Mouse (Mus musculus): ENCODE data around the gene Pafah1b1.

Pafah1b1 gene

DNA sequence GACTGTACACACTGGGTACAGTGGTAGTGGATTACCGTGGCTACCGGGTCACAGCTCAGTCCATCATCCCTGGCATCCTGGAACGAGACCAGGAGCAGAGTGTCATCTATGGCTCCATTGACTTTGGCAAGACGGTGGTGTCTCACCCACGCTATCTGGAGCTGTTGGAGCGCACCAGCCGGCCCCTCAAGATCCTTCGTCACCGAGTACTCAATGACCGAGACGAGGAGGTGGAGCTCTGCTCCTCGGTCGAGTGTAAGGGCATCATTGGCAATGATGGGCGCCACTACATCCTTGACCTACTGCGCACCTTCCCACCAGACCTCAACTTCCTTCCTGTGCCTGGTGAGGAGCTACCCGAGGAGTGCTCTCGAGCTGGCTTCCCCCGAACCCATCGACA lies 62.8 kb downstream of the Pafah1b1 start:
- DNase-seq (ENCODE audit: low spot score), result no peak

GRCm38 (mm10) chr11:74660336-74660735 lies 64.1 kb downstream of the Pafah1b1 start:
- no peak for DNase-seq (ENCODE audit: low spot score)

DNA sequence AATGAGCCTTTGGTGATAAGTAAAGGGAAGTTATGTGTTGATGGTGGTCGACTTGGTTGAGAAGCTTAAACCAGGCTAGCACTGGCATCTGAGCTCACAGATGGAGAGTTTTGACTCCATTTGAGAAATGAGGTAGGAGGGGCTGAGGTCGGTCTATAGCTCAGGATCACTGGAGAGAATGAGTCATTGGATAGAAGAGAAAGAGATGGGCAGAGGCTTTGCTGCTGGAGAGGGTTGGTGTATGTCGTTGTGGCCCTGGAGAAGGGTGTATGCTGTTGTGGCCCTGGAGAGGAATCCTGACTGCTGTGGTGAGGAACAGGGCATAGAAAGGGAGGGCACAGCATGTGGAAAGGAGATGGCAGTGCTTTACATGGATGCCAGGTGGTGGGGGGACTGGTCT lies 68.5 kb downstream of the Pafah1b1 start:
- DNase-seq (ENCODE audit: low spot score), result no peak

DNA sequence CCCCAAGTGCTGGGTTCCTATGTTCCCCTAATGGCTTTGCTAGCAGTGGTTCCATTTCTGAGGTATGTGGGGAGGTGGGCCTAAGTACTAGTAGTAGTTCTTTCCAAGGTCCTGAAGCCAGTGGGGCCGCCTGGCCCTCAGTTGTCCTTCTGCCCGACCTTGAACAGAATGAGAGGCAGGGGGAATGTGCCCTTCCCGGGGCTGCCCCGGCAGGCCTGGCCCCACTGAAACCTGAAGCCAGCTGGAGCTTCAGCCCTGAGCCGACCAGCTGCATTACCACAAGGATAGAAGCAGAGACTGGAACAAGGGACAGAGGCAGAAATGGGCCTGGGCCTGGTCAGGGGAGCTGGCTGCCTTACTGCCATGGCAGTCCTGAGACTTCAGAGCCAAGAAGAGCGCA lies 71.1 kb downstream of the Pafah1b1 start:
- DNase-seq (ENCODE audit: low spot score), result no peak

DNA sequence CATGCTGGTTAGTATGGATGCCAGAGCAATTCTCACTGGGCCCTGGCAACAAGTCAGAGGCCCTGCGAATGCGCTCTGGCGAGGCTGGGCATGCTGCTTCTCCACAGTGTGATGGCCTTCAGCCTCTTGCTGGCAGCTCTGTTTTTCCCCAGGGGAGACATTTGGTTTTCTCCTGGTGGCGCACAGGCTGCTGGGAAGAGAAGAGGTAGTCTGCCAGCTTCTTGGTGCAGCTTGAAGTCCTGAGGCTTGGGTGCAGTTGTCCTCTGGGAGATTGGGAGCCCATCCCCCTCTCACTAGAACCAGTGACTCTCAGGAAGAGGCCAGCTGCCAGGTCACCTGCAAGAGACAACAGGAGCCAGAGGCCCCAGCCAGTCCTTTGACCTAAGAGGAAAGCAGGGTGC lies 71.7 kb downstream of the Pafah1b1 start:
- DNase-seq (ENCODE audit: low spot score), result no peak

DNA sequence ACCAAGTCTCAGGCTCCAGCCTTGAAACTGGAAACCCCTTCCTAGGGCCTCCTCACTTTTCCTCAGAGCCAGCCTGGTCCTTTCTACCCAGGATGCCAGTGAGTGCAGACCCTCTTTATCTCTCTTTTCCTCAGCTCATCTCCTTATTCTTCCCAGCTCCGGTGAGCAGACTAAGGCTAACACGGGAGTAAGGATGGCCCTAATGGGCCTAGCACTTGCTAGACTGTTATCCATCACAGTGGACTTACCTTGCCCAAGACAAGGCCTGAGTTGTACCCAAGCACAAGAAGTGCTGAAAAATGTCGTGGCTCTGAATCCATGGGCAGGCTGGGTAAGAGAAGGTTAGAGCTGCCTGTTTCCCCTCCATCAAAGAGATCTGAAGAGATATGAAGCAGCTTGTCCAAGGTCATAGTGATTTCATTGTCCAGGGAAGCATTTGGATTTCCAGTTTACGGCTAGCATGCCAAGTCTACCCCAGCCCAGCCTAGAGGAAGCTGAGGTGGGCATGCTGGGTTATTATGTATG lies 73.8 kb downstream of the Pafah1b1 start:
- DNase-seq (ENCODE audit: low spot score), result no peak

GRCm38 (mm10) chr11:74649647-74650551 lies 74.6 kb downstream of the Pafah1b1 start:
- no peak for DNase-seq (ENCODE audit: low spot score)

GRCm38 (mm10) chr11:74649095-74649646 lies 75.3 kb downstream of the Pafah1b1 start, which contains the start of gene Cluh:
Gene Cluh, plus strand, starts transcription at chr11:74649495.
- DNase-seq (ENCODE audit: low spot score), result peak; percentile 84

DNA sequence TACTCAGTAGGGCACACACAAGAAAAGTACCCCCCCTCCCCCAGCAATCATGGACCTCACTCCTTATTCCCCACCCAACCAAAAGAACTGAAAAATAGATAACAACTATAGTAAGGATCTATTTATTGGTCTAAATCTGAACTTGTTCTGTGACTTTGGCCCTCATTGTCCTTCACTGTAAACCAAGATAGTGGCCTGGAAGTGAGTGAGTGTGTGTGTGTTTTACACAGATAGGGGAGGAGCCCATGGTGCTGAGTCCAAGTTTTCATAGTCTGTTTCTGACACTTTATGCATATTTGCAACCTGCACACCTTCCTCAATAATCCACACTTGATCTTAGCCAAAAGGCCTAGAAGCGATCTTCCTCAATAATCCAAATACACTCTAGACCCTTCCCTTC lies 75.8 kb downstream of the Pafah1b1 start:
- no peak for DNase-seq (ENCODE audit: low spot score)

DNA sequence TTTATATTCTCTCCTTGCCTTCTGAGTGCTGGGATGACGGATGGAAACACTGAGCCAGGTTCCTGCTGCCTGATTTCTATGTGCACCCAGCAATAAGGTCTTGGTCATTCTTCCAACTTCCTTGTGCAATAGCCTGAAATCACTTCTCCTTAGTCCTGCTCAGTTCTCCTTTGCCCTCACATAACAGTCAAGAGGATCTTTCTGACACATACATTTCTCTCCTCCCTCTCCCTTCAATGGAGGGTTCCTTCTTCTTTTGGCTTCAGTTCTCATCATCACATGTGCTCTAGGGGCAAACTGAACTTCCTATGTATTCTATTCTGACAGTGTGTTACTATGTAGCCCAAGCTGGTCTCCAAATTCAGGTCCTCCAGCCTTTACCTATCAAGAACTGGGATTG lies 76.5 kb downstream of the Pafah1b1 start:
- DNase-seq (ENCODE audit: low spot score), result no peak

GRCm38 (mm10) chr11:74639628-74640027 lies 84.8 kb downstream of the Pafah1b1 start:
- DNase-seq (ENCODE audit: low spot score), result no peak

GRCm38 (mm10) chr11:74638791-74639411 lies 85.6 kb downstream of the Pafah1b1 start:
- no peak for DNase-seq (ENCODE audit: low spot score)

- no peak for DNase-seq (ENCODE audit: low spot score)
Measured at GRCm38 (mm10) chr11:74637971-74638790, 86.3 kb downstream of the Pafah1b1 start.

DNA sequence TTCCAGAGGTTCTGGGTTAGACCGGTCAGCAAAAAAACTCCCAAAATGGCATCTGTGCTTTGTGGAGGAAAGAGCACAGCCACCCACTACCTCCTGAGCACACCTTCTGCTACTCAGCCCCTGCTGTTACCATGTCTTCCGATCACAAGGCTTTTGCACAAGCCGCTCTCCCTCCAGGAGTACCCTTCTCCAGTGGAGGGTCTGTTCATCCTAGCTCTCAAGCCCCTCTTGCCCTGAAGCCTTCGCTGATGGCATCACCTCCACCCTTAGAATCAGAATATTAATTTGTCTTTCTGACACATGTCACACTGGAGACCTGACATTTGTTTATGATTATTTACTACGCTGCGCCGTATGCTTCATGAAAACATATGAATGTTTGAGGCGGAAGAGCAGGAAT lies 87.0 kb downstream of the Pafah1b1 start:
- DNase-seq (ENCODE audit: low spot score), result no peak

- DNase-seq (ENCODE audit: low spot score), result no peak
Measured at GRCm38 (mm10) chr11:74634490-74635275, 89.8 kb downstream of the Pafah1b1 start.

- DNase-seq (ENCODE audit: low spot score), result no peak
Measured at GRCm38 (mm10) chr11:74631880-74632789, 92.3 kb downstream of the Pafah1b1 start.

- DNase-seq (ENCODE audit: low spot score), result no peak
Measured at GRCm38 (mm10) chr11:74627481-74627880, 97.0 kb downstream of the Pafah1b1 start.

DNA sequence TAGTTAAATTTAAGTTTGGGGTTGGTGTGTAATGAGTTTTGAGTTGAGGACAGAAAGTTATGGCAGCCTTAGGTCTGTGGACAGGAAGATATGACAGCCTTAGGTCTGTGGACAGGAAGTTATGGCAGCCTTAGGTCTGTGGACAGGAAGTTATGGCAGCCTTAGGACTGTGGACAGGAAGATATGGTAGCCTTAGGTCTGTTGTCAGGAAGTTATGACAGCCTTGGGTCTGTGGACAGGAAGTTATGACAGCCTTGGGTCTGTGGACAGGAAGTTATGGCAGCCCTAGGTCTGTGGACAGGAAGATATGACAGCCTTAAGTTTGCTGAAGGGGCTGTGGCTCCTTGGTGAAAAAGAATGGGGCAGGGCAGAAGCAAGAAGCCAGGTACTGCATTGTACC lies 99.1 kb downstream of the Pafah1b1 start:
- DNase-seq (ENCODE audit: low spot score), result no peak

All from spleen, adult 12 weeks (tissue).